Mouse (Mus musculus) heart, embryonic 10.5 days (tissue): ENCODE measurements at regions not wholly inside any gene's neighbourhood (a gene's known extent, or its start where the extent isn't known, plus 50 kb on each side); places are given as distances from the start of the nearest gene placed in this dataset.

Source experiments
- DNase-seq: peaks from one replicate; pipeline ENCODE4 v3.0.0-alpha.2; 2017; ENCODE audit warnings: low spot score
- H3K27ac ChIP-seq: fragments of 300-500 bp; sonication (generic); 2 replicates; pipeline ENCODE4 v1.5.1; 2016; ENCODE audit warnings: mild to moderate bottlenecking
- H3K27me3 ChIP-seq: fragments of 300-500 bp; sonication (generic); 2 replicates; pipeline ENCODE4 v1.6.1; 2016; ENCODE audit warnings: mild to moderate bottlenecking; ENCODE audit not compliant: poor library complexity, insufficient read depth, severe bottlenecking
- H3K36me3 ChIP-seq: fragments of 300-500 bp; sonication (generic); 2 replicates; pipeline ENCODE4 v1.6.1; 2016; ENCODE audit warnings: mild to moderate bottlenecking, moderate library complexity
- H3K4me1 ChIP-seq: fragments of 300-500 bp; sonication (generic); 2 replicates; pipeline ENCODE4 v1.6.1; 2016; ENCODE audit warnings: mild to moderate bottlenecking
- H3K4me3 ChIP-seq: fragments of 300-500 bp; sonication (generic); 2 replicates; pipeline ENCODE4 v1.5.1; 2016; ENCODE audit warnings: mild to moderate bottlenecking, moderate library complexity
- H3K9me3 ChIP-seq: fragments of 300-500 bp; sonication (generic); 2 replicates; pipeline ENCODE4 v1.6.1; 2016; ENCODE audit warnings: mild to moderate bottlenecking, moderate library complexity
- WGBS: fragments of 180-500 bp; shearing (Covaris S2); methylation state at CpG from one replicate; pipeline ENCODE4 v1.1.7; 2016; 5-methylcytosine and 5-hydroxymethylcytosine counted together

DNA sequence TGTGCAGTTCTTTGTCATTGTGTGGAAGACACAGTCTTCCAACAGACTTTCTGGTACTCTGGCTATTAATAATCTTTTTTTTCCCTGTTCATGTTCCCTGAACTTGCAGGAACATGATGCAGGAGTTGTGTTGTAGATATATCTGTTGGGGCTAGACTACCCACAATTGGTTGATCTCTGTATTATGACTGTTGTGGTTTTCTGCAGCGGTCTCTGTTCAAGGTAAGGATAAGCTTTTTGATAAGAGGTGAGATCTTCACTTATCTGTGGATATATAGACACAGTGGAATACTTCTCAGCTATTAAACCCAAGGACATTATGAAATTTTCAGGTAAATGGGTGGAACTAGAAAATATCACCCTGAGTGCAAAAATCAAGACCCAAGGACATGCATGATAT is 143.2 kb upstream of the Itga4 start:
- Histone ChIP-seq H3K27ac (no peak overlapping the region), H3K4me3 (no peak overlapping the region), H3K27me3 (no peaks in the 10 kb centered on the region), H3K4me1 (no peaks in the 10 kb centered on the region), H3K9me3 (no peaks in the 10 kb centered on the region), H3K36me3 (no peaks in the 10 kb centered on the region)
- no peak for DNase-seq
- WGBS, result 85% methylated on average over 1 of the region's 1 CpGs

DNA sequence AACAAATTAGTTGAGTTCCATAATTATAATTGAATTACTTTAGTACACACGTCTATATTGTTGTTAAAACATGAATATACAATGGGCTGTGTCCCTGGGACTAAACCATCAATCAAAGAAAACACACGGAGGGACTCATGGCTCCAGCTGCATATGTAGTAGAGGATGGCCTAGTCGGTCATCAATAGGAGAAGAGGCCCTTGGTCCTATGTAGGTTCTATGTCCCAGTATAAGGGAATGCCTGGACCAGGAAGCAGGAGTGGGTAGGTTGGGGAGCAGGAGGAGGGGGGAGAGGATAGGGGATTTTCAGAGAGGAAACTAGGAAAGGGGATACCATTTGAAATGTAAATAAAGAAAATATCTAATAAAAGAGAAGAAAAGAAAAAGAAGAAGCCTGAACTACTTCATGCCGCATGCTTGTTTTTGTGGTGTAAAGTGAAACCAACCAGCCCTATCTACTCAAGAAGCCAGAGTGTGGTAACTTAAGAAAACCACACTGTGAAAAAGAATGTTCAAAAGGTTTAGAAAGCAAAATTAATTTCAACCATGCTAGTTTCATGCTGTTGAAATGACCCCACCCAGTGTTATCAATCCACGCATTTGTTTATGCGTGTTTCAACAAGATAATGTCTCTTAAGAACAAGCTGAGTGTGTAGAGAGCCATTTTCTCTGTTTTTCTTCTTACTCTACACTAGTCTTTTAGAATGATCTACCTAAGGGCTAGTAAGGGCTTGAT is 134.4 kb upstream of the Itga4 start:
- H3K9me3 ChIP-seq, result no peaks in the 10 kb centered on the region
- H3K4me3 ChIP-seq, result no peak overlapping the region
- no peak for DNase-seq
- no peak overlapping the region for H3K27ac ChIP-seq
- H3K36me3 ChIP-seq, result no peaks in the 10 kb centered on the region
- WGBS, result 86% methylated on average over 6 of the region's 6 CpGs
- H3K4me1 ChIP-seq, result no peaks in the 10 kb centered on the region
- H3K27me3 ChIP-seq, result no peaks in the 10 kb centered on the region

DNA sequence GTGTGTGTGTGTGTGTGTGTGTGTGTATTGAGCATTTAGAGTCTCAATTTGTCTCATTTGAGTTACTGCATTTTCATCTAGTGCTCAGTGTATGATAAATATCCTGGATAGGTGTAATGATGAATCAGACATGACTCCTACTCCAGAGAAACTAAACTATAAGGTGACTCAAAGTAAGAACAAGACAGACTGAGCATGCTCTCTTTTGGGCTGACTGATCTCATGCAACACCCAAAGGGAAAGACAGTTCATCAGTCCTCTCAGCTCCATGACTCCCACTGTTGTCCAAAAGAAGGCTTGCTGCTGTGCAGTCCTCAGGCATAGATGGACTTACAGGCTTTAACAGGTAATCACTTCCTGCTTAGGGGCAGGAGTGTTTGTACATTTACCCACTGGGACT is 132.7 kb upstream of the Itga4 start:
- DNase-seq, result no peak
- H3K4me1 ChIP-seq, result peaks cover 5% of the 10 kb centered on the region; the same call in 1 of the 2 replicates
- H3K4me3 ChIP-seq, result no peak overlapping the region
- no peaks in the 10 kb centered on the region for H3K9me3 ChIP-seq
- no peaks in the 10 kb centered on the region for H3K36me3 ChIP-seq
- H3K27me3 ChIP-seq, result no peaks in the 10 kb centered on the region
- no peak overlapping the region for H3K27ac ChIP-seq

DNA sequence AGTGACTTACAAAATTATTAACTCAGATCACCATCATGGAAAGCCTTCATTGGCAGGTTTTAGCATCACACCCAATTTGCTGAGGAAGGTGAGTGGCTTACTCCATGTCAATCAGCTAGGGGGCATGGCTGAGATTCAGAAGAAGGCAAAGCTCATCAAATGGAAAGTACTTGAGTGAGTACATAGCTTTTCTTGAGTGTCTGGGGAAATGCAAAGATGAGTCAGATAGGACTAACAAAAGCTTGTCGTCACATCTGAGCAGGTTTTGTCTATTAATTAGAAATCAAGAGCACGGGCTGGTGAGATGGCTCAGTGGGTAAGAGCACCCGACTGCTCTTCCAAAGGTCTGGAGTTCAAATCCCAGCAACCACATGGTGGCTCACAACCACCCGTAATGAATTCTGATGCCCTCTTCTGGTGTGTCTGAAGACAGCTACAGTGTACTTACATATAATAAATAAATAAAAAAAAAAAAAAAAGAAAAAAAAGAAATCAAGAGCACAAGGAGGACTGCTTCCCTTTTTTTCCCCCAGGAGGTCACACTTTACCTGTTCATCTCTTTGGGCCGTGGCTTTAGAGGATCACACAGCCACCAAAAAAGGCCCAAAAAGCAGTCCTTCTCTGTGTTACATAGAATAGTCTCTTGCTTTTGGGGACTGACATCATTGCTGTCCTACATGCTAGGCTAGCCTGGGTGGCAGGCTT is 130.8 kb upstream of the Itga4 start:
- Histone ChIP-seq H3K27me3 (no peaks in the 10 kb centered on the region), H3K4me3 (no peak overlapping the region), H3K27ac (no peak overlapping the region), H3K36me3 (no peaks in the 10 kb centered on the region), H3K9me3 (no peaks in the 10 kb centered on the region), H3K4me1 (peaks cover 5% of the 10 kb centered on the region; the same call in 1 of the 2 replicates)
- WGBS, result 93% methylated on average over 5 of the region's 5 CpGs
- DNase-seq, result no peak

DNA sequence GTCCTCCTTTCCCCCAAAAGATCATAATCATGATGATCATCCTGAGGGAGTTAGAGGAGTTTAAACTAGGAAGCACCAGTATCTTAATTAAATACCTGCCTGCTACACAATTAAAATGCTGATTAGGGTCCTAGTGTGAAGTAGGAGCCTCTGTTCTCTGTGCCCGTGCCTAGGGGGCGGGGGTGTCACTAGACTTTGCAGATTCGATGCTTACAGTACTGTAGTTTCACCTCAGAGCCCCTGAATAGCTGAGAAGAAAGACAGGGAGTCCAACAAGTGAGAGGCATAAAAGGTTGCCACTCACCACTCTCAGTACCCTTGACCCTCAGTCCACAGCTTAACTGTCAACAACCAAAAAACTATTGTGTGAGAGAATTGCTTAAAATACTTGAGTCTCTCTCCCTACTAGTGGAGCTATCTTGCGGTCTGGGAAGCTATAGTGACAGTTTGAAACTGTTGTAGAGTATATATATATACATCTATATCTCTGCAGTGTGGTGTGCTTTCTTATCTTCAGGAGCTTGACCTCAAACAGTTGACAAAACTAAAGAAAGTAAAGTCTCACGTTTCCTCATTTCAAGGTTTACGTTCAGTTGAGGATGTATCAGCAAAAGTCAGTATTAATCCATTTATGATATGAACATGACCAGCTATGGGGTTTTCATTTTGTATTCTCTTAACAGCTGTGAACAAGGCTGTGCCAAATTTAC is 128.9 kb upstream of the Itga4 start:
- no peaks in the 10 kb centered on the region for H3K9me3 ChIP-seq
- H3K4me3 ChIP-seq, result no peak overlapping the region
- DNase-seq, result no peak
- no peaks in the 10 kb centered on the region for H3K27me3 ChIP-seq
- no peak overlapping the region for H3K27ac ChIP-seq
- H3K4me1 ChIP-seq, result peaks cover 5% of the 10 kb centered on the region; the same call in 1 of the 2 replicates
- no peaks in the 10 kb centered on the region for H3K36me3 ChIP-seq
- WGBS, result 32% methylated on average over 6 of the region's 6 CpGs

DNA sequence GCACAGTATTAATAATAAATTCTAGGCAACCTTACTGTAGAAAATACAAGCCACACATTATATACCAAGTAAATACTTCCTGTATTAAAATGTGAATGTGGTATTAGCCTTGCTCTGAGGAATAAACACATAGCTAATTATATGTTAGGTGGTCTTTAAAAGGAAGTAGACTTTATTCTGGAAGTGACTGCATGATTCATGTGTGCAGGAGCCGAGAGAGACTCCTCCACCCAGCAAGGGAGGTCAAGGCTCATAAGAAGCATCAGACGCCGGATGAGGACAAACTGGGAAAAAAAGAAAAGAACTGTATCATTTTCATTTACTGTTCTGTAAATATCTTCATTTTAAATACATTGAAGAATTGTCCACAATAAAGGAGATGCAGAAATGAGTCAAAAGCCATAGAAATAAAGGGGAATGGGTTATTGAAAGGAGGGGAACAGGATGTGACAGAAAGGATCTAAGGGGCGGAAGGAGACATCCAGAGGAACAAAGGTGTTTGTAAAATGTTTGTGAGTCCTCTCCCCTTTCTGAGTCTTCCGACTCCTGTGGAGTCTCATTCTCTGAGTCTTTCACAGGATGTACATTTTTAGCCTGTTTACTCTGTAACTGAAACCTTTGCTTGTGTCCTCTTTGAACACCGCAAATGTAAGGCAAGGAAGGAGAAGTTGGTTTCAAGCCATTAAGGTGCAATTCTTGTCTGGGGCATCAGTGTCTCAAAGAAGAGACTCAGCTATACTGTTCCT is 128.1 kb upstream of the Itga4 start:
- H3K27me3 ChIP-seq, result no peaks in the 10 kb centered on the region
- peaks cover 5% of the 10 kb centered on the region; the same call in 1 of the 2 replicates for H3K4me1 ChIP-seq
- no peak for DNase-seq
- H3K4me3 ChIP-seq, result no peak overlapping the region
- H3K36me3 ChIP-seq, result no peaks in the 10 kb centered on the region
- H3K27ac ChIP-seq, result no peak overlapping the region
- WGBS, result 80% methylated on average over 6 of the region's 6 CpGs
- H3K9me3 ChIP-seq, result no peaks in the 10 kb centered on the region

DNA sequence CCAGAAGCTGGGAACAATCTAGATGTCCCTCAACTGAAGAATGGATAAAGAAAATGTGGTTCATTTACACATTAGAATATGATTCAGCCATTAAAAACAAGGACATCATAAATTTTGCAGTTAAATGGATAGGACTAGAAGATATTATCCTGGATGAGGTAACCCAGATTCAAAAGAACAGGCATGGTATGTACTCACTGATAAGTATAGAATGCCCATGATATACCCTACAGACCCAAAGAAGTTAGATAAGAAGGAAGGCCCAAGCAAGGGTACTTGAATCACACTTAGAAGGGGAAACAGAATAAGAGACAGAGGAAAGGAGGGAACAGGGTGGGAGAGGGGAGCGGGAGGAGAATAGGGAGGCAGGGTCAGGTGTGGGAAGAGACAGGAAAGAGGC is 127.4 kb upstream of the Itga4 start:
- H3K27ac ChIP-seq, result no peak overlapping the region
- no peak for DNase-seq
- WGBS, result 68% methylated on average over 1 of the region's 1 CpGs
- no peaks in the 10 kb centered on the region for H3K27me3 ChIP-seq
- peaks cover 5% of the 10 kb centered on the region; the same call in 1 of the 2 replicates for H3K4me1 ChIP-seq
- no peaks in the 10 kb centered on the region for H3K36me3 ChIP-seq
- H3K4me3 ChIP-seq, result no peak overlapping the region
- no peaks in the 10 kb centered on the region for H3K9me3 ChIP-seq

DNA sequence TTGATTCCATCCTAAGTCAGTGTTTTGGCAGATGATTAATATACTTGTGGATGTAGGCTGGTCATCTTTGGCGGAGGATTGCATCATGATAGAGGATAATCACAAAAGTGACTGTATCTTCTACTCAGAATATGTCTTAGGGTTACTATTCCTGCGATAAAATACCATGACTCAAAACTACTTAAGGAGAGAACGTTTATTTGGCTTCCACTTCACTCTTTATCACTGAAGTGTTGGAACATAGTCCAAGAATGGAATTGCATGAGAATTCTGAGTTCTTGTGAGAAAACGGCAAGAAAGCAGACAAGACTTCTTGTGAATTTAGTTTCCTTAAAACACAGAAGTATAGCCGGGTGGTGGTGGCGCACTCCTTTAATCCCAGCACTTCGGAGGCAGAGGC is 124.6 kb upstream of the Itga4 start:
- Histone ChIP-seq H3K4me3 (no peak overlapping the region), H3K9me3 (no peaks in the 10 kb centered on the region), H3K36me3 (no peaks in the 10 kb centered on the region), H3K27ac (no peak overlapping the region), H3K27me3 (no peaks in the 10 kb centered on the region), H3K4me1 (peaks cover 5% of the 10 kb centered on the region; the same call in 1 of the 2 replicates)
- 86% methylated on average over 7 of the region's 7 CpGs for WGBS
- DNase-seq, result no peak

DNA sequence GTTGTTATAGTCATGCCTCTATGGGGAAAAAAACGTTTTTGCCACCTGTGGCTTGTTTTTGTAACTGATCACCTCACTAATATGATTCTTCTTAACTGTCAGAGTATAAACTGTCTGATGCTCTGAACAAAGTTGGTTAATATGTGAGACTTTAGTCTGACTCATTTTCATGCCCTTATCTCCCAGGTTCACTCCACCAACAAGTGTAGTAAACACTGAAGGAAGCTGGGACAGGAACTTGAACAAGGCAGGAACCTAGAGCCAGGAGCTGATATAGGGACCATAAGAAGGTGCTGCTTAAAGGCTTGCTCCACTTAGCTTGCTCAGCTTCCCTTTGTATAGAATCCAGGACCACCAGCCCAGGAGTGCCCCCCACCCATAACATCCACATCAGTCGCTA is 124.0 kb upstream of the Itga4 start:
- Histone ChIP-seq H3K4me3 (no peak overlapping the region), H3K9me3 (no peaks in the 10 kb centered on the region), H3K27me3 (no peaks in the 10 kb centered on the region), H3K27ac (no peak overlapping the region), H3K36me3 (no peaks in the 10 kb centered on the region), H3K4me1 (peaks cover 2% of the 10 kb centered on the region; the same call in 1 of the 2 replicates)
- DNase-seq, result no peak
- WGBS, result 66% methylated on average over 2 of the region's 2 CpGs

DNA sequence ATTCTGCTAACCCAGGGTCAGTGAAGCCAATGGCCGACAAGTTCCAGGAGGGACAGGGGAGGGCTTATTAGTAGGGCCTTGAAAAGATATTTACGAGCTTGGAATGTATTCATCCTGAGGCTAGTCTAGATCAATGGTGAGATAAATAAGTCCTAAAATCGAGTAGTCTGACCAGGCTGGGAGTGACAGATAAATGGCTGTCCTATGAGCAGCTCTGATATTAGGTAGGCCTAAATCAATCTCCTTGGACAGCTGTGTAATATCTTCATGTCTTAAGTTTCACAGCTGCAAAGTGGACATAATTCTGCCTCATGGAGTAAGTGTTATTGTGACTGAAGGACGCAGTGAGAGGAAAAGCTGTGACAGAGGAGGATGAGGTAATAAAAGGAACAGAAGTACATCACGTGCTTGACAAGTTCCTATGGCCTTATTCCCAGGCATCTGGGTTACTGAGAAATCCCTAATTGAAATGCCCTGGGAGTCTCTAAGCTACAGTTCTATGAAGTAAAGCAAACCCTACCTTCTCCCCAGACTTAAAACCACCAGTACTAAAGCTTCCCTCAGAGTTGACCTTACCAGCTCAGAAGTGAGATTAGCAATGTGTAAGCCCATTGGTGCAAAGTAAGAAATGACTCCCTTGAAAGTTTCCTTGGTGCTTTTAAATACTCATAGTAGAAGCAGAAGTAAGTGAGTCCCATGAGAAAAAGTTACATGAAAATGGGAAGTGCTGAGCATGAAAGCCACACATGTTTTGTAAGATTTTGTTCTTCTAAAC is 123.3 kb upstream of the Itga4 start:
- no peaks in the 10 kb centered on the region for H3K4me1 ChIP-seq
- no peak for DNase-seq
- no peak overlapping the region for H3K27ac ChIP-seq
- no peak overlapping the region for H3K4me3 ChIP-seq
- no peaks in the 10 kb centered on the region for H3K36me3 ChIP-seq
- no peaks in the 10 kb centered on the region for H3K27me3 ChIP-seq
- WGBS, result 68% methylated on average over 5 of the region's 5 CpGs
- H3K9me3 ChIP-seq, result no peaks in the 10 kb centered on the region

DNA sequence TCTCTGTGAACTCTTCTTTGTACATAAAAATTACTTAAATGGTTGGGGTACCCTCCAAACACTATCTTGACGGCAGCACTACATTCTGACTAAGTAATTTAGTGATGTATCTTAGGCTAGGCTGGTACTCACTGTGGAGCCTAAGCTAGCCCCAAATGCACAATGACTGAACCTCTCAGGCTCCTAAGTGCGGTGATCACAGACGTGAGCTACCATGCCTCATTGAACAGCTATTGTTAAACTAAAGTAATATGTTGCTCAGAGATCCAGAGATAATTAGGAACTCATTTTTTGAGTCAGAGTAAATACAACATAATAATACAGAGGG is 122.7 kb upstream of the Itga4 start:
- Histone ChIP-seq H3K27ac (no peak overlapping the region), H3K36me3 (no peaks in the 10 kb centered on the region), H3K4me3 (no peak overlapping the region), H3K4me1 (no peaks in the 10 kb centered on the region), H3K9me3 (no peaks in the 10 kb centered on the region), H3K27me3 (no peaks in the 10 kb centered on the region)
- no peak for DNase-seq
- 88% methylated on average over 3 of the region's 3 CpGs for WGBS

DNA sequence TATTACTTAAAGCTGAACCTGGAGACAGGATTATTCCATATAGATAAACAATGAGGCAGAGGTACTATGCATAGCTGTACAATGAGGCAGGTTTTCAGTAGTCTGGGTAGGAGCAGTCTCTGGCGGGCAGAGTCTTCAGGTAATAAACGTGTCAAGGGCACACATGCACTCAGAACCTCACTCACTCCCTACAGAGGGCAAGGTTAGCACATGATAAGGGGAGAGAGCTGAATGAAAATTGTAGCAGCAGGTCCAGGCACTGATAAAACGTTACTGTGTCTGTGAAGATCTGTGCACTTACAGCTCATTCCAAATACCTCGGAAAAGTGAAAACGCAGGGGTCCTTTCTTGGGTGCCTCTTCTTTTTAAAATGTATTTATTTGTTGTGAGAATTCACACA is 120.9 kb upstream of the Itga4 start:
- no peaks in the 10 kb centered on the region for H3K9me3 ChIP-seq
- DNase-seq, result no peak
- H3K4me1 ChIP-seq, result no peaks in the 10 kb centered on the region
- no peaks in the 10 kb centered on the region for H3K36me3 ChIP-seq
- H3K27me3 ChIP-seq, result no peaks in the 10 kb centered on the region
- H3K4me3 ChIP-seq, result no peak overlapping the region
- no peak overlapping the region for H3K27ac ChIP-seq
- 58% methylated on average over 5 of the region's 5 CpGs for WGBS
